Mouse (Mus musculus): ENCODE results near the gene Bnip3. TPM values are rescaled to one million over a fixed set of nuclear protein-coding genes. Genes with fewer than 3 reads are reported as not detected.

Gene Bnip3
- polyA plus RNA-seq, 1 experiment from 2014 or later = 203 TPM

DNA sequence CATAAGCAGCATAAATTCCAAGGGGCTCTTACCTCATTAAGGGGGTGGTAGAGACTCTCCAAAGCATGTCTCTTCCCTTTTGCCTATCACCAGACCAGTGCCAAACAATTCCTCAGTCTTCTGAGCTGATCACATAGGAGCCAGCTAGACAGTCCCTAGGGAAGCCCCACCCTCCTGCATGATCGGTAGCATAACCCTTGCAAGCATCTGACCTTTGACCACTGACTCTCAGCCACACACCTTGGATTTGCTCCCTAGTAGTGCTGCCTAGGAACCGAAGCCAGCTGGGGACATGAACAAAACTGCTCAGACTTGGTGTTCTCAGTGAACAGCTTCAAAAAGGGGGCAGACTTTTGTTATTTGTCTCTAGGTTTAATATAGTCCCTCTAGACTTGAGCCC is 11.2 kb downstream of the Bnip3 start:
- 56% methylated on average over 2 of the region's 2 CpGs for WGBS
- H3K4me1 ChIP-seq (replicated peaks) = no peaks in the 10 kb centered on the region; the same call in 1 of the 2 replicates
- H3K4me2 ChIP-seq (replicated peaks) = no peak overlapping the region
- no peaks in the 10 kb centered on the region for H3K9me3 ChIP-seq
- no peaks in the 10 kb centered on the region for H3K27me3 ChIP-seq (replicated peaks)
- no peak overlapping the region for H3K9ac ChIP-seq
- peaks cover 6% of the 10 kb centered on the region; the same call in 1 of the 2 replicates for H3K36me3 ChIP-seq
- no peak overlapping the region for H3K4me3 ChIP-seq (replicated peaks)
- ATAC-seq = peak; percentile 93
- no peak overlapping the region for H3K27ac ChIP-seq

DNA sequence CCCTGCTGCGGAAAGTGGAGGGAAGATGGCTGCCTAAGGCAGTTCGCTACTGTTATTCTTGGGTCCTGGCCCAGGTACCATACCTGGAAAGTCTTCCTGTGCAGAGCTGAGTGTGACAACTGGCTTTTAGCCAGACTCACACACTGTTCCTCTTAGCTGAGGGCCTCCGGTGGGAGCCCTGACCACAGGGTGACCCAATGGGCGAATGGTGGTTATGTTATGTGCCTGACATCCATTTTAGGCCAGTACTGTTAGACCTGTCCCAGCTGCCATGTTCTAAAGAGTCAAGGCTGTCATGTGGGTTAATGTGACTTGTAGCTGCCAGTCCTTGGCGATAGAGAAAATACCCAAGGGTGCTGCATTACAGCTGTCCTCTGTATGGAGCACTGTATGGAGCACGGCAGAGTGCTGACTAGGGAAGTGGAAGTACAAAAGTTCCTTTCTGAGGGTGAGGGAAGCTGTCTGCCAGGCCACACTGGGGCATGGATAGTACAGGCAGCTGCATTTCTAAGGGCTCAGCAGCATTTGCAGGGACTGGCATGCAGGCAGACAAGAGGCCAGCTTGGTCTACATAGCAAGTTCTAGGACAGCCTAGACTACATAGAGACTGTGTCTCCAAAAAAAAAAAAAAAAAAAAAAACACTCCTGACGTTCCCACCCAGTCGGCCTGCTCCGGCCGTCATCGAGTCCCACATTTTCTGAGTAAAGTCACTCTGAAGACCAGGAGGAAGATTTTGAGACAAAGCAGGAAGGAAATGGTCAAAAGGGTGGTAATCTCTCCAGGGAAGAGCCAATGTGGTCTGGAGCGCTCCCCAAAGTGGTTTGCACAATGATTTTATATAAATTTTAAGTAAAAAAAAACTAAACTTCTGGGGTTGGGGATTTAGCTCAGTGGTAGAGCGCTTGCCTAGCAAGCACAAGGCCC is 23.7 kb downstream of the Bnip3 start:
- no peak overlapping the region for H3K9ac ChIP-seq
- H3K4me3 ChIP-seq (replicated peaks) = no peak overlapping the region
- H3K9me3 ChIP-seq = no peaks in the 10 kb centered on the region
- no peaks in the 10 kb centered on the region for H3K4me1 ChIP-seq (replicated peaks)
- ATAC-seq = no peak
- no peak overlapping the region for H3K4me2 ChIP-seq (replicated peaks)
- H3K27ac ChIP-seq = no peak overlapping the region
- WGBS = 85% methylated on average over 12 of the region's 13 CpGs
- no peaks in the 10 kb centered on the region for H3K27me3 ChIP-seq (replicated peaks)
- H3K36me3 ChIP-seq = peaks cover 9% of the 10 kb centered on the region

DNA sequence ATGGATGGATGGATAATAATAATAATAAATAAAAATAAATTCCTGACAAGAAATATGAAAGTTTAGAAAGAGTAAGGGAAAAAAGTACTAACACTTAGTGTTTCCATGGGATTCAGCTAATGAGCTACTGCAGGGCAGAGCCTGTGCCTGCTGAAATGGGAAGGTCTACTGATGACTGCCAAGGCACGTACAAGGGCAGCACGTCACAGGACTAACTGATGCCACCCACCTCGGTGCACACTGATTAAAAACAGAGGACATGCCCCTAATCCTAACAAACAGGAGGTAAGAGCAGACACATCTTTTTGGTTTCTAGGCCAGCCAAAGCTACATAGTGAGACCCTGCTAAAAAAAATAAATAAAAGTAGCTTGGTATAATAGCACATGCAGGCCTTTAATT is 25.6 kb downstream of the Bnip3 start:
- peaks cover 12% of the 10 kb centered on the region for H3K36me3 ChIP-seq
- WGBS = 90% methylated on average over 3 of the region's 3 CpGs
- H3K27ac ChIP-seq = no peak overlapping the region
- H3K27me3 ChIP-seq (replicated peaks) = no peaks in the 10 kb centered on the region
- H3K4me3 ChIP-seq (replicated peaks) = no peak overlapping the region
- H3K9ac ChIP-seq = no peak overlapping the region
- ATAC-seq = no peak
- H3K4me2 ChIP-seq (replicated peaks) = no peak overlapping the region
- no peaks in the 10 kb centered on the region for H3K4me1 ChIP-seq (replicated peaks)
- no peaks in the 10 kb centered on the region for H3K9me3 ChIP-seq

DNA sequence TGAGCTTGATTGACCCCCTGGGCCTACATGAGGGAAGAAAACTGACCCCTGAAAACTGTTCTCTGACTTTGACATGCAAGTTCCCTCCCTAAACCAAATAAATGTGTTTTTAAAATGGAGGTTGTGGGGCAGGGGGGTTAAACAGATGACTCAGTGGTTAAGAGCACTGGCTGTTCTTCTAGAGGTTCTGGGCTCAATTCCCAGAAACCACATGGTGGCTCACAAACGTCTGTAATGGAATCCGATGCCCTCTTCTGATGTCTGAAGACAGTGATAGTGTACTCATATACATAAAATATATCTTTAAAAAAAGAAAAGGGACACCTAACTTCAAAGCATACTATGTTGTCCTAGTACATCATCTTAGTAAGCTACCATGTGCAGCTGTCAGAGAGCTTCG is 34.3 kb downstream of the Bnip3 start:
- H3K27me3 ChIP-seq (replicated peaks) = no peaks in the 10 kb centered on the region
- H3K4me2 ChIP-seq (replicated peaks) = no peak overlapping the region
- no peaks in the 10 kb centered on the region for H3K4me1 ChIP-seq (replicated peaks)
- ATAC-seq = no peak
- no peak overlapping the region for H3K4me3 ChIP-seq (replicated peaks)
- H3K36me3 ChIP-seq = peaks cover 37% of the 10 kb centered on the region
- H3K9me3 ChIP-seq = no peaks in the 10 kb centered on the region
- 62% methylated on average over 3 of the region's 3 CpGs for WGBS
- H3K9ac ChIP-seq = no peak overlapping the region
- no peak overlapping the region for H3K27ac ChIP-seq

DNA sequence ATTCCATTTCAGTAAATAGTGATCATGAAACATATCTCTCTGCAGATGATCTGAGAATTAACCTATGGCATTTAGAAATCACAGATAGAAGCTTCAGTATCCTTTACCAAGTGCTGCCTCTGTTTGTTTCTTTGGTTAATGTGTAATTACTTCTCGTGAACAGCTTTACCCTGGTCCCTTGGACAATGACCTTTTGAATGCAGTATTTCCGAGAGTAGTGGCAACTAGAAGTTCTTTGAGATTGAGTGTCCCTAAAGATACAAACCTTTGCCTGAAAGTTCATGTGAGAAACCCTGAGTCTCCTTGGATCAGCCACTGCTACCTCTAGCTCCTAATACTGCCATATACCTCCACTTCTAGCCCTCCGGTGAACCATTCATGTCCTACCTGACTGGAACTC is 36.4 kb downstream of the Bnip3 start:
- peaks cover 35% of the 10 kb centered on the region for H3K36me3 ChIP-seq
- ATAC-seq = no peak

DNA sequence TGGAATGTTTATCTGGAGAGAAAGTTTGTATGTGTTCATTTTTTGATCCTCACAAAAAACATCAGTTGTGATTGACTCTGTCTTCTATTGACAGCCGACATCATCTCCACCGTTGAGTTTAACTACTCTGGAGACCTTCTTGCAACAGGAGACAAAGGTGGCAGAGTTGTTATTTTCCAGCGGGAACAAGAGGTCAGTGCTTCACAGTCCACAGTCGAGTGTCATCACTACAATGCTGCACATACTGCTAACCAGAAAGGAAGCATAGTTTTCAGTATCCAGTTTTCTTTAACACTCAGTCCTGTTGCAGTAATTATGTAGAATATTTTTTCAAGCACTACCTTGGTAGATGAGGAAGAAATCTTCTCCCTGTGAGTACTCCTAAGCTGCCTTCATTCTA is 41.0 kb downstream of the Bnip3 start:
- H3K36me3 ChIP-seq = 0 out of 2 replicates have a peak, but pooled peaks cover 6% of the 10 kb centered on the region
- H3K4me3 ChIP-seq (replicated peaks) = no peak overlapping the region
- no peaks in the 10 kb centered on the region for H3K27me3 ChIP-seq (replicated peaks)
- no peak overlapping the region for H3K27ac ChIP-seq
- H3K9ac ChIP-seq = no peak overlapping the region
- no peaks in the 10 kb centered on the region for H3K4me1 ChIP-seq (replicated peaks)
- H3K4me2 ChIP-seq (replicated peaks) = no peak overlapping the region
- no peaks in the 10 kb centered on the region for H3K9me3 ChIP-seq
- 89% methylated on average over 4 of the region's 4 CpGs for WGBS
- ATAC-seq = no peak

More for the DNA sequence above, 36.4 kb downstream of the Bnip3 start:
- WGBS = 66% methylated on average over 3 of the region's 3 CpGs
- no peak overlapping the region for H3K4me2 ChIP-seq (replicated peaks)
- H3K4me1 ChIP-seq (replicated peaks) = no peaks in the 10 kb centered on the region
- H3K27me3 ChIP-seq (replicated peaks) = no peaks in the 10 kb centered on the region
- no peaks in the 10 kb centered on the region for H3K9me3 ChIP-seq
- H3K9ac ChIP-seq = no peak overlapping the region
- no peak overlapping the region for H3K27ac ChIP-seq
- no peak overlapping the region for H3K4me3 ChIP-seq (replicated peaks)

DNA sequence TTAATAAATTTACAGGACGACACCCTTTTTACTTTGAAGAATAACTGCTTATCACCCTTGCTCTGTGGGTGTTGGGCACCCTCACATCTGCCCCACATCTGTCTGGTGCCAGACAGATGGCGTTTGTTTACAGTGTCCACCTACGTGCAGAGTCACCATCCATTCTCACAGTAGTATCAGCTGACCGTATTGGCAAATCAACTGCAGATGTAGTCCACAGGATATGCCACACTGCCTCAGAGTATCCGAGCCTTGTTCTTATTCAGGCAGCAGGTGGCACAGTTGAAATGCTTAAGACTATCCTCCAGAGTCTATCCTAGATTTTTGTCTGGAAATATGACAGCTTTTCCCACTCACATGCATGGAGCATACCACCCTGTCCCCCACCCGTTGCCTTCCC is 42.0 kb downstream of the Bnip3 start:
- no peaks in the 10 kb centered on the region for H3K9me3 ChIP-seq
- H3K36me3 ChIP-seq = 0 out of 2 replicates have a peak, but pooled peaks cover 6% of the 10 kb centered on the region
- no peak for ATAC-seq
- H3K27me3 ChIP-seq (replicated peaks) = no peaks in the 10 kb centered on the region
- H3K27ac ChIP-seq = no peak overlapping the region
- 75% methylated on average over 6 of the region's 6 CpGs for WGBS
- H3K4me1 ChIP-seq (replicated peaks) = no peaks in the 10 kb centered on the region
- no peak overlapping the region for H3K9ac ChIP-seq
- no peak overlapping the region for H3K4me3 ChIP-seq (replicated peaks)
- H3K4me2 ChIP-seq (replicated peaks) = no peak overlapping the region

DNA sequence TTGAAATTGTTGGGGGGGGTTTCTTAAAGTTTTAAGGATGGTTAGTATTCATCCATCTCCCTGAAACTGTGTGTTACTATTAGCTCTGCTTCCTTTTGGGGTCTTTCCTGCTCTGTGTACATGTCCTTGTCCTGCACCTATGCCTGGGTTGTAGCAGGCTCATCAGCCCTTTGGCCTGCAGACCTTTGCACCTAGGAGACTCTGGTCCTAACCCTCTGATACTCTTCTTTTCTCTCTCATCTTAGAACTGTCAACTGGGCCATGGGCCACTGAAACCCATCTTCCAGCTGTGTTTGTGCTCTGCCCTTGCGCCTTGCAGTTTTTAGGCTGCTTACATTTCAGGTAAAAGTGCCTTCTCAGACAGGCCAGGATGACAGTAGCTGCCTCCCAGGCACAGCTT is 44.5 kb downstream of the Bnip3 start:
- ATAC-seq = no peak
- WGBS = 97% methylated on average over 1 of the region's 1 CpGs
- no peak overlapping the region for H3K27ac ChIP-seq

DNA sequence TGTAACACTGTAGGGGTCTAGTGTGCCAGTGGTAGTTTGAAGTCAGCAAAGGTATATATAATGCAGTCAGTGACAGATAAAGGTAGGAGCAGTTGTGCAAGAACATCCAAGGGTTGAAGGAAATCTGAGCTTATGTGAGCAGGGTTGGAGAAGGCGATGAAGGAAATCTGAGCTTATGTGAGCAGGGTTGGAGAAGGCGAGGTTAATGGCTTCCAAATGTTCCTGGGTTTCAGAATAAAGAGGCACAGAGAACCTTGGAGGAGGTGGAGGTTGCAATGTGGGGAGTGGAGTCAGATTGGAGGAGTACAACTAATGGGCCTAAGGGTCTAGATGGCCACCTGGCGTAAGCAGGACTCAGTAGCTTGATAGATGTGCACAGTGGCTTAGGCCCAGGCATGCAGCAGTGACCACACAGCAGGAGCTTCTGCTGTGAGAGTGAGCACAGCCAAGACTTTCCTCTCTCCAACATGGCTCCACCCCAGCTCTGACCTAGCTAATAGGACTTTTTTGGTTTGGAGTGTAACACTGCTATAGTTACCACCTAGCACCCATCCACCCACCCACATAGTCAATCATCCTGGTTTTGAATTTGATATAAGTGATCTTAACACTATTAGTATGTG is 45.3 kb downstream of the Bnip3 start:
- no peak overlapping the region for H3K9ac ChIP-seq
- 87% methylated on average over 3 of the region's 3 CpGs for WGBS
- no peak for ATAC-seq
- no peaks in the 10 kb centered on the region for H3K27me3 ChIP-seq (replicated peaks)
- H3K4me3 ChIP-seq (replicated peaks) = no peak overlapping the region
- no peak overlapping the region for H3K4me2 ChIP-seq (replicated peaks)
- H3K27ac ChIP-seq = no peak overlapping the region
- H3K4me1 ChIP-seq (replicated peaks) = no peaks in the 10 kb centered on the region
- 0 out of 2 replicates have a peak, but pooled peaks cover 6% of the 10 kb centered on the region for H3K36me3 ChIP-seq
- H3K9me3 ChIP-seq = no peaks in the 10 kb centered on the region

More for the DNA sequence above, 44.5 kb downstream of the Bnip3 start:
- H3K4me1 ChIP-seq (replicated peaks) = no peaks in the 10 kb centered on the region
- H3K4me3 ChIP-seq (replicated peaks) = no peak overlapping the region
- no peaks in the 10 kb centered on the region for H3K27me3 ChIP-seq (replicated peaks)
- no peak overlapping the region for H3K4me2 ChIP-seq (replicated peaks)
- no peak overlapping the region for H3K9ac ChIP-seq
- 0 out of 2 replicates have a peak, but pooled peaks cover 8% of the 10 kb centered on the region for H3K36me3 ChIP-seq
- H3K9me3 ChIP-seq = no peaks in the 10 kb centered on the region

DNA sequence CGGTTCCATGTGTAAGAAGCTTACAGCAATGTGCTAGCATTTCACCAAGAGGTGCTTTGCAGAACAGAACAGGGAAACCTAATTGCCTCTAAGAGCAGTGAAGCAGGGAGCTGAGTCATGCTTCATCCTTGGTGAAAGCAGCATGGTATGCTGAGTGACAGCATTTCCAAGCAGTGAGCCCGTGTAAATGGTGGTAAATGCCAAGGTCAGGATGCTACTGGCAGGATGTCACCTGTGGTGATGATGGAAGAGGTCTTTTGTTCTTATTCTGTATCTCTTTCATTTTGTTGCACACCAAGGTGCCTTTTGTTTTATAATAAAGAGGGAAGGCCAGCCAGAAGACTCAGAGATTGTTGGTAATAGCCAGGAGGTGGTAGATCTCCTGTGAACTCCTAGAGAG is 52.6 kb downstream of the Bnip3 start:
- H3K9me3 ChIP-seq = no peaks in the 10 kb centered on the region
- 68% methylated on average over 2 of the region's 2 CpGs for WGBS
- H3K4me1 ChIP-seq (replicated peaks) = no peaks in the 10 kb centered on the region
- ATAC-seq = no peak
- H3K9ac ChIP-seq = no peak overlapping the region
- no peak overlapping the region for H3K4me3 ChIP-seq (replicated peaks)
- H3K4me2 ChIP-seq (replicated peaks) = no peak overlapping the region
- no peak overlapping the region for H3K27ac ChIP-seq
- peaks cover 11% of the 10 kb centered on the region for H3K36me3 ChIP-seq
- no peaks in the 10 kb centered on the region for H3K27me3 ChIP-seq (replicated peaks)

DNA sequence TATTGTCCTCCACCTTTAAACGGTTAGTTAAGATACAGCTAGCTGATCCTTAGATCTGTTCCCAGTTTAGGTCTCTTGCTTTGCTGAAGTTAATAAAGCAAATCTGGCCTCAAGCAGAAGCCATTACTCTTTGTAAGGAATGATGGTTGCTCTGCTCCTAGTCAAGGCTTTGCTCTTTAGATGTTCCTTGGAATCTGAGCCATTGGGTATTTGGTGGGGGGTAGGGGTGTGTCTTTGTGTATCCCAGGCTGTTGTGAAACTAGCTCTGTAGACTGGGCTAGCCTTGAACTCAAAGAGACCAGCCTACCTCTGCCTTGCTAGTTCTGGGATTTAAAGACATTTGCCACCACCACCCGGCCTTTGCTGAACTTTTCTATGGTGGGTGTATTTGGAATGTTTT is 55.1 kb downstream of the Bnip3 start:
- Histone ChIP-seq H3K4me3 (replicated peaks) (no peak overlapping the region), H3K4me2 (replicated peaks) (no peak overlapping the region), H3K27me3 (replicated peaks) (no peaks in the 10 kb centered on the region), H3K4me1 (replicated peaks) (peaks cover 3% of the 10 kb centered on the region; the same call in 1 of the 2 replicates), H3K36me3 (peaks cover 11% of the 10 kb centered on the region), H3K9ac (no peak overlapping the region), H3K9me3 (no peaks in the 10 kb centered on the region), H3K27ac (no peak overlapping the region)
- ATAC-seq = no peak
- 91% methylated on average over 2 of the region's 2 CpGs for WGBS

DNA sequence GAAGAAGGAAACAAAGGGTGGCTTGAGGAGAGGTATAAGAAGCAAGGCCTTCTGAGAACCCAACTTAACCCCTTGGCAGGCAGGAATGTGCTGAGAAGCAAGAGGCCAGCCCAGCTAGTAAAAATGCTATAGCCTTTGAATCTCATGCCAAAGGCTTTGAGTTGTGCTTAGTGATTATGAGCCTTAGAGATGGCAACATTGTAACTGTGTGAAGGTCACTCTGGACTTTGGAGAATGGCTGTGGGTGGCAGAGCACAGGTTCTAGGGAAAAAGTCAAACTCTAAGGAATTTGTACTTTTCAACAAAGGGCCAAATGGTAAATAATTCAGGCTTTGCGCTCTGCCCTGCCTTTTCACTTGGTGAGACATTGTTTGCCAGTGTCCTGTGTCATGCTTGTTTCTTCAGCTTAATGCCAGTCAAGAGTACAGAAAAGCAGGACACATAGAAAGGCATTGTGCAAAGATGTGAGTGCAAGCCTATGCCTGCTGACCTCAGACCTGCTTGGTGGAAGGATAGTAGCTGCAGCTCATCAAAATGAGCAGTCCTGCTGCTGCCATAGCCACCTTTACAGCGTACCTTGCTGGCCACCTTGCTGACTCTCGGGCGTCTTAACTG is 55.8 kb downstream of the Bnip3 start:
- Histone ChIP-seq H3K4me1 (replicated peaks) (peaks cover 3% of the 10 kb centered on the region; the same call in 1 of the 2 replicates), H3K9ac (no peak overlapping the region), H3K4me3 (replicated peaks) (no peak overlapping the region), H3K9me3 (no peaks in the 10 kb centered on the region), H3K4me2 (replicated peaks) (no peak overlapping the region), H3K27me3 (replicated peaks) (no peaks in the 10 kb centered on the region), H3K27ac (no peak overlapping the region), H3K36me3 (peaks cover 11% of the 10 kb centered on the region)
- ATAC-seq = no peak
- 95% methylated on average over 4 of the region's 4 CpGs for WGBS

Measured in intestine, embryonic 15.5 days (tissue).